Mouse (Mus musculus): ENCODE data around the gene 1700023F06Rik.

Gene 1700023F06Rik

GRCm38 (mm10) chr11:103158621-103159478, 49.5 kb downstream of the 1700023F06Rik start:
- DNase-seq = peak; percentile 94 to 97

- no peak for DNase-seq
Measured at GRCm38 (mm10) chr11:103149771-103150170, 58.6 kb downstream of the 1700023F06Rik start.
